Comparison of ENCODE assay signal across 9 mouse cellular contexts in genomic region chr8:9770261-9770998, GRCm38 (mm10). TPM values are rescaled to one million over a fixed set of nuclear protein-coding genes. Genes with fewer than 3 reads are reported as not detected.
DNase-seq lines count a peak whose midpoint lies in the region; ATAC-seq lines count a peak whose summit lies in the region.
"Had no signal": no experiment of that assay in that cellular context is flagged by ENCODE, and none has a peak within 500 bp of the region (broad histone marks: within the 10 kb centered on the region; RNA-seq: fewer than 3 reads in every experiment).

No protein-coding gene starts in this region.

- no peaks in the 10 kb centered on the region for H3K36me3 ChIP-seq in embryonic facial prominence, embryonic 14.5 days (ENCODE audit: control insufficient read depth, insufficient read depth, low read length)
- H3K36me3 ChIP-seq in liver, embryonic 16.5 days (ENCODE audit: control insufficient read depth, insufficient read depth) = no peaks in the 10 kb centered on the region
- no peaks in the 10 kb centered on the region for H3K36me3 ChIP-seq in stomach, embryonic 14.5 days (ENCODE audit: control insufficient read depth, insufficient read depth, low read length)

- peaks cover 54% of the 10 kb centered on the region for H3K27me3 ChIP-seq in embryonic facial prominence, embryonic 14.5 days (replicated peaks; ENCODE audit: control insufficient read depth, insufficient read depth, low read length)
- H3K27me3 ChIP-seq in liver, embryonic 16.5 days (ENCODE audit: control insufficient read depth, insufficient read depth, low read depth, low read length) = peaks cover 36% of the 10 kb centered on the region
- peaks cover 28% of the 10 kb centered on the region; the same call in 1 of the 2 replicates for H3K27me3 ChIP-seq in stomach, embryonic 14.5 days (ENCODE audit: control insufficient read depth, insufficient read depth, low read length)

- peak; percentile 83 for DNase-seq in heart, adult 11 months
- no peak for DNase-seq in heart, adult 18-20 months
- peak; percentile 21 for DNase-seq in adrenal gland, postnatal 10 days
- peak; percentile 11 for DNase-seq in embryonic facial prominence, embryonic 14.5 days (ENCODE audit: low spot score)
- peak; percentile 51 for DNase-seq in layer of hippocampus, adult 11-12 months (ENCODE audit: low spot score)
- no peak for DNase-seq in thymus, postnatal 4 days

- H3K4me2 ChIP-seq in embryonic facial prominence, embryonic 14.5 days (ENCODE audit: low read depth, low read length) = peak overlapping the region; percentile 81
- H3K4me2 ChIP-seq in liver, embryonic 16.5 days (ENCODE audit: low read depth, low read length) = no peak overlapping the region
- H3K4me2 ChIP-seq in stomach, embryonic 14.5 days (replicated peaks; ENCODE audit: low read depth, low read length) = peak overlapping the region; percentile 83

- peak; percentile 24; the same call in 1 of the 2 replicates for ATAC-seq in embryonic facial prominence, embryonic 14.5 days (ENCODE audit: low read depth)
- no peak for ATAC-seq in liver, embryonic 16.5 days (ENCODE audit: low read depth)
- no peak for ATAC-seq in stomach, embryonic 14.5 days (ENCODE audit: insufficient number of reproducible peaks, insufficient read depth, low FRiP score, low read depth)

- H3K9ac ChIP-seq in embryonic facial prominence, embryonic 14.5 days (ENCODE audit: low read depth, low read length) = peak overlapping the region; percentile 38; the same call in 1 of the 2 replicates
- no peak overlapping the region for H3K9ac ChIP-seq in liver, embryonic 16.5 days (ENCODE audit: low read depth, low read length)
- no peak overlapping the region for H3K9ac ChIP-seq in stomach, embryonic 14.5 days (replicated peaks; ENCODE audit: low read depth, low read length)

- no peak overlapping the region for H3K27ac ChIP-seq in embryonic facial prominence, embryonic 14.5 days (replicated peaks; ENCODE audit: low read depth, low read length)
- no peak overlapping the region for H3K27ac ChIP-seq in liver, embryonic 16.5 days (ENCODE audit: low read length)
- no peak overlapping the region for H3K27ac ChIP-seq in stomach, embryonic 14.5 days (ENCODE audit: low read length)

- peak overlapping the region; percentile 51 for H3K4me3 ChIP-seq in embryonic facial prominence, embryonic 14.5 days (ENCODE audit: low read depth, low read length)
- 0 out of 2 replicates have a peak overlapping the region, but pooled peaks have one; percentile 13 for H3K4me3 ChIP-seq in liver, embryonic 16.5 days (ENCODE audit: low read depth, low read length)
- H3K4me3 ChIP-seq in stomach, embryonic 14.5 days (ENCODE audit: low read depth, low read length) = peak overlapping the region; percentile 48

- no peaks in the 10 kb centered on the region for H3K9me3 ChIP-seq in embryonic facial prominence, embryonic 14.5 days (ENCODE audit: control insufficient read depth, low read length)
- no peaks in the 10 kb centered on the region for H3K9me3 ChIP-seq in liver, embryonic 16.5 days (replicated peaks; ENCODE audit: control insufficient read depth, low read length)
- H3K9me3 ChIP-seq in stomach, embryonic 14.5 days (ENCODE audit: control insufficient read depth, low read depth, low read length) = no peaks in the 10 kb centered on the region

- 1% methylated on average over 28 of the region's 48 CpGs for WGBS in embryonic facial prominence, embryonic 14.5 days
- WGBS in liver, embryonic 16.5 days (ENCODE audit: insufficient replicate concordance) = 3% methylated on average over 48 of the region's 48 CpGs
- 2% methylated on average over 48 of the region's 48 CpGs for WGBS in stomach, embryonic 14.5 days

- 0 out of 2 replicates have a peak, but pooled peaks cover 4% of the 10 kb centered on the region for H3K4me1 ChIP-seq in embryonic facial prominence, embryonic 14.5 days (ENCODE audit: control insufficient read depth, insufficient read depth, low read length)
- H3K4me1 ChIP-seq in liver, embryonic 16.5 days (ENCODE audit: control insufficient read depth, low read depth, low read length) = no peaks in the 10 kb centered on the region
- H3K4me1 ChIP-seq in stomach, embryonic 14.5 days (ENCODE audit: control insufficient read depth, insufficient read depth, low read length) = peaks cover 4% of the 10 kb centered on the region; the same call in 1 of the 2 replicates

RNA-seq across cellular contexts. Expression of gene Fam155a, which starts 0.5 kb away (rescaled TPM):
- total RNA-seq in heart, adult 18-20 months (2021) = not detected
- 1 to 10 TPM; 8.8 to 9.8 TPM for total RNA-seq in adrenal gland, postnatal 10 days (2021)
- 0.84 and 1.0 TPM in 2 replicates for polyA plus RNA-seq in embryonic facial prominence, embryonic 14.5 days (2014; fragmentation: Nextera tagmentation; extraction: Ambion mirVana)
- polyA plus RNA-seq in liver, embryonic 16.5 days (2015; fragmentation: Nextera tagmentation; extraction: Ambion mirVana) = 0.05 and 0.12 TPM in 2 replicates
- polyA plus RNA-seq in stomach, embryonic 14.5 days (2014; fragmentation: Nextera tagmentation; extraction: Ambion mirVana) = 2.1 and 2.2 TPM in 2 replicates
- polyA plus RNA-seq: C2C12 had no signal

Comparison
In these comparisons a context has a peak if more than half of its experiments do, and no peak if none do; other contexts are left out.
1. DNase-seq: peak in heart, adult 11 months (single experiment), adrenal gland, postnatal 10 days (single experiment), embryonic facial prominence, embryonic 14.5 days (single experiment) and layer of hippocampus, adult 11-12 months (single experiment); none in heart, adult 18-20 months (0 of 2) and thymus, postnatal 4 days (single experiment).
2. Peak in every context shown above with its lines, with median percentiles within 50 percentile points of each other: H3K4me3 ChIP-seq.